Mouse (Mus musculus): ENCODE data around the gene Nprl2. TPM values are rescaled to one million over a fixed set of nuclear protein-coding genes. Genes with fewer than 3 reads are reported as not detected.

Gene Nprl2
- polyA plus RNA-seq, 1 experiment from 2014 or later, result 31.6 TPM

GRCm38 (mm10) chr9:107587833-107588639 lies 46.0 kb downstream of the Nprl2 start:
- under 1% methylated on average over 33 of the region's 33 CpGs for WGBS
- peak overlapping the region; percentile 64 to 70 for H3K4me3 ChIP-seq (ENCODE audit: control insufficient read depth in 1 of 2, insufficient read depth in 1 of 2, low read depth in 1 of 2, low read length in 2 of 2)
- no peaks in the 10 kb centered on the region for H3K9me3 ChIP-seq (ENCODE audit: control insufficient read depth, low read length)
- peaks cover 24 to 38% of the 10 kb centered on the region in 2 experiments for H3K4me1 ChIP-seq (ENCODE audit: control insufficient read depth in 2 of 2, insufficient read depth in 2 of 2, low read length in 2 of 2)
- H3K27ac ChIP-seq (replicated peaks in 1 of 2; ENCODE audit: control insufficient read depth in 1 of 2, insufficient read depth in 1 of 2, low read depth in 2 of 2, low read length in 2 of 2), result peak overlapping the region; percentile 17 to 64; a peak in 3 of 4 replicates
- H3K27me3 ChIP-seq (ENCODE audit: control insufficient read depth, insufficient read depth, low read length), result no peaks in the 10 kb centered on the region
- no peak; the same call in 1 of the 2 replicates for ATAC-seq (ENCODE audit: insufficient number of reproducible peaks, insufficient read depth, low FRiP score, low read depth)
- peak overlapping the region; percentile 79 for H3K9ac ChIP-seq (ENCODE audit: low read length)
- H3K4me2 ChIP-seq (ENCODE audit: low read length), result peak overlapping the region; percentile 94
- H3K36me3 ChIP-seq (ENCODE audit: control insufficient read depth, insufficient read depth, low read length), result peaks cover 48% of the 10 kb centered on the region

- WGBS, result 55% methylated on average over 25 of the region's 25 CpGs
- Histone ChIP-seq H3K4me2 (ENCODE audit: low read length) (peak overlapping the region; percentile 94; the same call in 1 of the 2 replicates), H3K4me1 (ENCODE audit: control insufficient read depth in 2 of 2, insufficient read depth in 2 of 2, low read length in 2 of 2) (peaks cover 33 to 48% of the 10 kb centered on the region in 2 experiments), H3K27me3 (ENCODE audit: control insufficient read depth, insufficient read depth, low read length) (no peaks in the 10 kb centered on the region), H3K27ac (replicated peaks in 1 of 2; ENCODE audit: control insufficient read depth in 1 of 2, insufficient read depth in 1 of 2, low read depth in 2 of 2, low read length in 2 of 2) (peak overlapping the region; percentile 40 to 57; a peak in 3 of 4 replicates), H3K9ac (ENCODE audit: low read length) (peak overlapping the region; percentile 5; the same call in 1 of the 2 replicates), H3K36me3 (ENCODE audit: control insufficient read depth, insufficient read depth, low read length) (peaks cover 54% of the 10 kb centered on the region), H3K9me3 (ENCODE audit: control insufficient read depth, low read length) (no peaks in the 10 kb centered on the region), H3K4me3 (ENCODE audit: control insufficient read depth in 1 of 2, insufficient read depth in 1 of 2, low read depth in 1 of 2, low read length in 2 of 2) (no peak overlapping the region)
- no peak for ATAC-seq (ENCODE audit: insufficient number of reproducible peaks, insufficient read depth, low FRiP score, low read depth)
These were observed 48.2 kb downstream of the Nprl2 start for GRCm38 (mm10) chr9:107590058-107590772.

DNA sequence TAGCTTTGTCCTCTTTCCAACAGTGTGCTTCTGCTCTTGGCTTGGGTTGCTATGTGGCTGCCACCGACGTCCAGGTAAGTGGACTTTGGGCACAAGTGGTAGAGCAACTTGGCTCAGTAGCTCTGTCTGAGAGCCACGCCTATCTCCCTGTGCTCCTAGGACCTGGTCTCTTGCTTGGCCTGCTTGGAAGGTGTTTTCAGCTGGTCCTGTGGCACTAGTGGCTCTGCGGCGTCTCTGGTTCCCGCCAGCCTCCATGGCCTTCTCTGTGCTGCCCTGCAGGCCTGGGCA lies 48.7 kb downstream of the Nprl2 start:
- Histone ChIP-seq H3K4me3 (ENCODE audit: control insufficient read depth in 1 of 2, insufficient read depth in 1 of 2, low read depth in 1 of 2, low read length in 2 of 2) (no peak overlapping the region), H3K27me3 (ENCODE audit: control insufficient read depth, insufficient read depth, low read length) (no peaks in the 10 kb centered on the region), H3K9me3 (ENCODE audit: control insufficient read depth, low read length) (no peaks in the 10 kb centered on the region), H3K9ac (ENCODE audit: low read length) (no peak overlapping the region), H3K4me1 (ENCODE audit: control insufficient read depth in 2 of 2, insufficient read depth in 2 of 2, low read length in 2 of 2) (peaks cover 33 to 48% of the 10 kb centered on the region in 2 experiments), H3K36me3 (ENCODE audit: control insufficient read depth, insufficient read depth, low read length) (peaks cover 58% of the 10 kb centered on the region), H3K27ac (replicated peaks in 1 of 2; ENCODE audit: control insufficient read depth in 1 of 2, insufficient read depth in 1 of 2, low read depth in 2 of 2, low read length in 2 of 2) (peak overlapping the region in 1 of 2 experiments; percentile 57; a peak in 1 of 4 replicates), H3K4me2 (ENCODE audit: low read length) (no peak overlapping the region)
- 94% methylated on average over 6 of the region's 6 CpGs for WGBS
- ATAC-seq (ENCODE audit: insufficient number of reproducible peaks, insufficient read depth, low FRiP score, low read depth), result no peak

DNA sequence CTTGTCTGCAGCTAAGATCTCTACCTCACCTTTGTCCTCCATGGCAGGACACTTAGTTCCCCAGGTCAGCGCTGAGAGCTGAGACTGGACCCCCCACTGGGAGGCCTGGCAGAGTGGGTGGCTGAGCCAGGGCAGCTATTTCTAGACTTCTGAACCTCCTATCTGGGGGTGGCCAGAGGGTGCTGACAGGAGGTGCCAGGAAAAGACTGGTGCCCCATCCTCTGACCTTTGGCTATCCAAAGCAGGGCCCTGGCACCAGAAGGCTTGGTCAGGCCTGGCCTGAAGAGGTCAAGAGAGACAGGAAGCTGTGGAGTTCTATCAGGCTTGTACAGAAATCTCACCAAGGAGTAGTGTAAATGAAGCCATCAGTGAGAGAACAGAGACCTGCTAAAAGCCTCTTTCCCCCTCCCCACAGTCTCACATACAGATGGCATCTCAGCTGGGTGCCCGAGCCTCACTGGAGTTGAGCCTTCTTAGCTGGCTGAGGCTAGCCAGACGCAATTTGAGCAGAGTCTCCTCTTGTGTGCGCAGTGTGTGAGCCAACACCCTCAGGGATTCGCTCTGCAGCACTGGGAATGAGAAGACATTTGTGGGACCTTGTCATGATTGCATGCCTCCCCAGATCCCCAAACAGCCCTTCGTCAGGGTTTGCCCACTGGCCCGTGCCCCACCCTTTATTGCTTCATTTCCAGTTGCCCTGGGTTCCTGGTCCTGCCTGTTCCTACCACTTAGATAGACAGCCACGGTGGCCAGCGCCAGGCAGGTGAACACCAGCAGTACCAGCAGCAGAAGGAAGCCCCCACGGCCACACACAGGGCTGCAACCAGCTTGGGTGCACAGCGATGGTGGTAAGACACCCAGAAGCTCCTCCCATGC lies 51.3 kb downstream of the Nprl2 start:
- Histone ChIP-seq H3K36me3 (ENCODE audit: control insufficient read depth, insufficient read depth, low read length) (peaks cover 60% of the 10 kb centered on the region), H3K9me3 (ENCODE audit: control insufficient read depth, low read length) (no peaks in the 10 kb centered on the region), H3K4me2 (ENCODE audit: low read length) (peak overlapping the region; percentile 36; the same call in 1 of the 2 replicates), H3K4me1 (ENCODE audit: control insufficient read depth in 2 of 2, insufficient read depth in 2 of 2, low read length in 2 of 2) (peaks cover 43 to 55% of the 10 kb centered on the region in 2 experiments), H3K27ac (replicated peaks in 1 of 2; ENCODE audit: control insufficient read depth in 1 of 2, insufficient read depth in 1 of 2, low read depth in 2 of 2, low read length in 2 of 2) (peak overlapping the region; percentile 39 to 43; a peak in 3 of 4 replicates), H3K4me3 (ENCODE audit: control insufficient read depth in 1 of 2, insufficient read depth in 1 of 2, low read depth in 1 of 2, low read length in 2 of 2) (no peak overlapping the region), H3K9ac (ENCODE audit: low read length) (peak overlapping the region; percentile 44; the same call in 1 of the 2 replicates), H3K27me3 (ENCODE audit: control insufficient read depth, insufficient read depth, low read length) (no peaks in the 10 kb centered on the region)
- no peak for ATAC-seq (ENCODE audit: insufficient number of reproducible peaks, insufficient read depth, low FRiP score, low read depth)
- 67% methylated on average over 11 of the region's 11 CpGs for WGBS

DNA sequence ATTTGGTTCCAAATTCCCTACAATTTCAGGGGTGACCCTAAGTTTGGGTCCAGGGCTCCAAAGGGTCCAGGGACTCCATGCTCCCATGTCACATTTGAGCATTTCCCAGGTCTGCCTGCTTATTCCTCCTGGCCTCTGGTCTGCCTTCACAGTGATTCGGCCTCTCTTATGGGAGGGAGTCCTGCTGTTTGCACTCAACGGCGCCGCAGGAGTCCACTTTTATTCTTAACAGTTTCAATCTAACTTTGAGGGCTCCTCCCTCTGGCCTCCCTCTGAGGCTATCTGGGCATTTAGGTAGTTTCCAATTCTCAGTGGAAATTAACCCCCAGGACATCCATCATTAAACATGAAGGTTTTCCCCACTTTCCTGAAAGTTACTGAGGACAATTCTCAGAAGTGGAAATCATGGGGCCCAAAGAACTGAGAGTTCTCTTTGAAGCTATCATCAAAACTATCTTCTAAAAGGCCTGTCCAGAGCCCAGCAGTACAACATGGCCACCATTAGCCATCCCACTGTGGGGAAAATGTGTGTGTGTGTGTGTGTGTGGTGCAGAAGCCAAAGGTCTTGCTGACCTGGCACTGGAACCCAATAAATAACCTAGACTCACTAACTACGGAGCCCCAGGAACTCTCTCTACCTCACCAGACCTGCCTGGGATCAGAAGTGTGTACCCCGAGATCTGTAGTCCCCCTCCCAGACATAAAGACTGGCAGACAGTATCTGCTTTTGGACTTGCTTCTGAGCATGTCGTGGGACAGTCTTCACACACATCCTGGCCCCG lies 52.4 kb downstream of the Nprl2 start:
- H3K27ac ChIP-seq (replicated peaks in 1 of 2; ENCODE audit: control insufficient read depth in 1 of 2, insufficient read depth in 1 of 2, low read depth in 2 of 2, low read length in 2 of 2), result no peak overlapping the region
- 79% methylated on average over 8 of the region's 8 CpGs for WGBS

More for the DNA sequence above, 52.4 kb downstream of the Nprl2 start:
- Histone ChIP-seq H3K27me3 (ENCODE audit: control insufficient read depth, insufficient read depth, low read length) (no peaks in the 10 kb centered on the region), H3K9ac (ENCODE audit: low read length) (no peak overlapping the region), H3K4me2 (ENCODE audit: low read length) (no peak overlapping the region), H3K4me1 (ENCODE audit: control insufficient read depth in 2 of 2, insufficient read depth in 2 of 2, low read length in 2 of 2) (peaks cover 34 to 44% of the 10 kb centered on the region in 2 experiments), H3K9me3 (ENCODE audit: control insufficient read depth, low read length) (no peaks in the 10 kb centered on the region), H3K36me3 (ENCODE audit: control insufficient read depth, insufficient read depth, low read length) (peaks cover 58% of the 10 kb centered on the region), H3K4me3 (ENCODE audit: control insufficient read depth in 1 of 2, insufficient read depth in 1 of 2, low read depth in 1 of 2, low read length in 2 of 2) (no peak overlapping the region)
- no peak for ATAC-seq (ENCODE audit: insufficient number of reproducible peaks, insufficient read depth, low FRiP score, low read depth)
